ENCODE assay signal across 10 mouse cellular contexts in the genomic region with DNA sequence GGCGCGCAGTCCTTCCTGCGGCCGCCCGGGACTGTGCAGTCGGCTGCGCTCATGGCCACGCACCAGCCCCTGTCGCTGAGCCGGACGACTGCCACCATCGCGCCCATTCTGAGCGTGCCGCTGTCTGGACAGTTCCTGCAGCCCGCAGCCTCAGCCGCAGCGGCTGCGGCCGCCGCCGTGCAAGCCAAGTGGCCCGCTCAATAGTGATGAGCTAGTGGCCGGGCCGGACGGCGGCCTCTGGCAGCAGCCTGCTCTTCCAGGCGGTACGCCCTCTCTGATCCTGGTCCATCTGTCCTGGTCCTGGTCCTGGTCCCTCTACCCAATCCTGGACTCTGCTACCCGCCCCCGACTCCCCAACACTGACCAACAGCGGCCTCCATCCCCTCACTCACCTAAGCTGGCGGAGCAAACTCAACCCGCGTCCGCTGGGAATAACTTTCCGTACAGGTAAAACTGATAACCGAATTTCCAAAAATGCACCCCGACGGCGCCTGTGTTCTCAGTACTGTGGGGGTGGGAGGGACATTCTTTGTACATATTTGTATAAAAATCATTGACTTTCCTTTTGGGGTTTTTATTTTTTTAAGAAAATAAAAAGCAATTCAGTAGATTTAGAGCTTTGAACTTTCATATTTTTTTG. TPM values are rescaled to one million over a fixed set of nuclear protein-coding genes. Genes with fewer than 3 reads are reported as not detected.
DNase-seq lines count a peak whose midpoint lies in the region; ATAC-seq and TF ChIP-seq lines count a peak whose summit lies in the region.
"Had no signal": no experiment of that assay in that cellular context is flagged by ENCODE, and none has a peak within 500 bp of the region (broad histone marks: within the 10 kb centered on the region; RNA-seq: fewer than 3 reads in every experiment).

No protein-coding gene starts in this region.

- no peak for TF ChIP-seq CTCF in cerebellum, adult 2 months (IDR thresholded peaks at IDR 0.05; ENCODE audit: borderline replicate concordance, insufficient read depth, low read depth, low read length)

- WGBS in cerebellum, adult 2 months: 3% methylated on average over 39 of the region's 41 CpGs
- WGBS in limb, embryonic 15.5 days: 1% methylated on average over 38 of the region's 41 CpGs

- no peaks in the 10 kb centered on the region for H3K4me1 ChIP-seq in cerebellum, adult 2 months (ENCODE audit: control insufficient read depth, insufficient read depth, low read length)
- H3K4me1 ChIP-seq in ES-E14 (ENCODE audit: control insufficient read depth in 2 of 2, insufficient read depth in 2 of 2, low read length in 2 of 2, poor library complexity in 1 of 2): peaks cover 4 to 8% of the 10 kb centered on the region in 2 experiments; a peak in 3 of 4 replicates
- H3K4me1 ChIP-seq in limb, embryonic 15.5 days: peaks cover 47% of the 10 kb centered on the region

- H3K4me3 ChIP-seq in cerebellum, adult 2 months (replicated peaks; ENCODE audit: insufficient read depth, low read depth, low read length): no peak overlapping the region
- H3K4me3 ChIP-seq in ES-E14 (ENCODE audit: insufficient read depth in 1 of 2, low read depth in 1 of 2, low read length in 2 of 2, poor library complexity in 1 of 2, severe bottlenecking in 1 of 2): peak overlapping the region; percentile 54 to 77
- peak overlapping the region; percentile 39 for H3K4me3 ChIP-seq in limb, embryonic 15.5 days

- peak; percentile 15 for ATAC-seq in granulocyte monocyte progenitor cell, adult 5-6 weeks (replicated peaks; ENCODE audit: poor library complexity, severe bottlenecking)
- no peak for ATAC-seq in limb, embryonic 15.5 days (ENCODE audit: insufficient number of reproducible peaks, low FRiP score, low TSS enrichment, low read depth)

- TF ChIP-seq POLR2A in cerebellum, adult 2 months (IDR thresholded peaks at IDR 0.05; ENCODE audit: borderline replicate concordance, insufficient read depth, low read length): no peak

- peak overlapping the region; percentile 70 for H3K9ac ChIP-seq in ES-E14 (ENCODE audit: insufficient read depth, low read depth, low read length, poor library complexity, severe bottlenecking)
- no peak overlapping the region for H3K9ac ChIP-seq in limb, embryonic 15.5 days

- no peak overlapping the region for H3K27ac ChIP-seq in cerebellum, adult 2 months (ENCODE audit: insufficient read depth, low read length)
- H3K27ac ChIP-seq in ES-E14 (ENCODE audit: insufficient read depth, low read depth, low read length, poor library complexity, severe bottlenecking): no peak overlapping the region
- no peak overlapping the region for H3K27ac ChIP-seq in limb, embryonic 15.5 days
- H3K27ac ChIP-seq: macrophage had no signal

- H3K4me2 ChIP-seq in limb, embryonic 15.5 days: peak overlapping the region; percentile 54

- peaks cover 42% of the 10 kb centered on the region; the same call in 1 of the 2 replicates for H3K27me3 ChIP-seq in cerebellum, adult 2 months (ENCODE audit: control insufficient read depth, insufficient read depth, low read length)
- H3K27me3 ChIP-seq in limb, embryonic 15.5 days: peaks cover 94% of the 10 kb centered on the region

- in situ Hi-C loops in ES-E14 (cut with MboI; ENCODE audit: low sequenced_read_pairs in 2 of 2, unreplicated experiment in 2 of 2): no loop called here

- H3K36me3 ChIP-seq in ES-E14 (ENCODE audit: control insufficient read depth, insufficient read depth, low read length, poor library complexity, severe bottlenecking): no peaks in the 10 kb centered on the region; the same call in 1 of the 2 replicates
- no peaks in the 10 kb centered on the region for H3K36me3 ChIP-seq in limb, embryonic 15.5 days

- DNase-seq in cerebellum, adult 2 months: peak; percentile 11 to 40
- DNase-seq in cerebellum, adult 9-10 months: no peak
- DNase-seq in ES-E14 (ENCODE audit: low read depth, low spot score): no peak
- peak; percentile 19 for DNase-seq in yolk sac, embryonic 10.5 days (ENCODE audit: low spot score)
- DNase-seq in layer of hippocampus, postnatal 25 days (ENCODE audit: extremely low spot score in 1 of 2, low spot score in 1 of 2): no peak
- no peak for DNase-seq in urinary bladder, adult 2 months (ENCODE audit: low spot score)

- no peaks in the 10 kb centered on the region for H3K9me3 ChIP-seq in ES-E14 (ENCODE audit: control insufficient read depth, insufficient read depth, low read depth, low read length)
- no peaks in the 10 kb centered on the region for H3K9me3 ChIP-seq in limb, embryonic 15.5 days

TF ChIP-seq in ES-E14, 5 proteins besides CTCF, POLR2A, EP300 and RAD21:
- TF ChIP-seq ZNF384 (IDR thresholded peaks at IDR 0.05; ENCODE audit: low read depth, low read length): no peak
- no peak for TF ChIP-seq HCFC1 (IDR thresholded peaks at IDR 0.05; ENCODE audit: borderline replicate concordance, insufficient read depth, low read length)
- TF ChIP-seq CHD2 (IDR thresholded peaks at IDR 0.05; ENCODE audit: low read depth, low read length): no peak
- TF ChIP-seq ZC3H11A (IDR thresholded peaks at IDR 0.05; ENCODE audit: borderline replicate concordance, low read depth, low read length): no peak
- no peak for TF ChIP-seq MAFK (IDR thresholded peaks at IDR 0.05; ENCODE audit: insufficient read depth, low read depth, low read length)

RNA-seq across cellular contexts. Expression of a gene that starts 1.9 kb away (rescaled TPM):
- polyA plus RNA-seq in cerebellum, adult 2 months (2012; rRNA removed): 0.18 and 0.30 TPM in 2 replicates
- 26.1 and 34.7 TPM in 2 replicates for total RNA-seq in ES-E14 (2012; rRNA removed)
- not detected in 2 replicates for total RNA-seq in granulocyte monocyte progenitor cell, adult 5-6 weeks (2014; fragmentation: Nextera tagmentation)
- total RNA-seq in granulocyte monocyte progenitor cell, adult 5-6 weeks (2017): not detected in 2 replicates
- polyA plus RNA-seq in limb, embryonic 15.5 days (2015; fragmentation: Nextera tagmentation; extraction: Ambion mirVana): 0.72 and 1.1 TPM in 2 replicates
- not detected for total RNA-seq in layer of hippocampus, postnatal 25 days (2021)
- polyA plus RNA-seq in urinary bladder, adult 2 months (2012; rRNA removed): 1.4 and 2.4 TPM in 2 replicates
- polyA plus RNA-seq: C2C12, macrophage had no signal

RNA-seq across cellular contexts. Expression of a gene that starts 57.5 kb away (rescaled TPM):
- 15.1 and 15.3 TPM in 2 replicates for polyA plus RNA-seq in cerebellum, adult 2 months (2012; rRNA removed)
- 31.5 and 45.9 TPM in 2 replicates for total RNA-seq in ES-E14 (2012; rRNA removed)
- 25.0 and 31.3 TPM in 2 replicates for total RNA-seq in granulocyte monocyte progenitor cell, adult 5-6 weeks (2014; fragmentation: Nextera tagmentation)
- 14.7 and 18.1 TPM in 2 replicates for total RNA-seq in granulocyte monocyte progenitor cell, adult 5-6 weeks (2017)
- 17.0 and 17.9 TPM in 2 replicates for polyA plus RNA-seq in limb, embryonic 15.5 days (2015; fragmentation: Nextera tagmentation; extraction: Ambion mirVana)
- total RNA-seq in layer of hippocampus, postnatal 25 days (2021): 10 to 100 TPM; 10.1 to 13.3 TPM
- polyA plus RNA-seq in urinary bladder, adult 2 months (2012; rRNA removed): 7.9 and 12.2 TPM in 2 replicates

Comparison
In these comparisons a context has a peak if more than half of its experiments do, and no peak if none do; other contexts are left out.
1. DNase-seq: peak in cerebellum, adult 2 months (2 of 2) and yolk sac, embryonic 10.5 days (single experiment); none in cerebellum, adult 9-10 months (single experiment), ES-E14 (single experiment), layer of hippocampus, postnatal 25 days (0 of 2) and urinary bladder, adult 2 months (single experiment).
2. RNA of a gene that starts 1.9 kb away (total RNA-seq): 26.1 to 34.7 TPM in ES-E14; not detected in granulocyte monocyte progenitor cell, adult 5-6 weeks and not detected in layer of hippocampus, postnatal 25 days; every median in the first group is over 10 times any median in the second.